Mouse (Mus musculus): Measurements from ENCODE around the gene Gys2. TPM values are rescaled to one million over a fixed set of nuclear protein-coding genes. Genes with fewer than 3 reads are reported as not detected.

The Gys2 gene
- polyA plus RNA-seq, 1 experiment from 2014 or later, result not detected

GRCm38 (mm10) chr6:142424976-142425375, 47.9 kb downstream of the Gys2 start:
- DNase-seq (ENCODE audit: low spot score), result no peak
- H3K27me3 ChIP-seq (ENCODE audit: control insufficient read depth, insufficient read depth, low read length), result no peaks in the 10 kb centered on the region
- H3K4me2 ChIP-seq (replicated peaks; ENCODE audit: low read depth, low read length), result no peak overlapping the region
- H3K4me1 ChIP-seq (replicated peaks; ENCODE audit: control insufficient read depth, insufficient read depth, low read length), result no peaks in the 10 kb centered on the region
- no peaks in the 10 kb centered on the region for H3K9me3 ChIP-seq (ENCODE audit: control insufficient read depth, low read length)
- no peak overlapping the region for H3K27ac ChIP-seq (ENCODE audit: low read depth, low read length)
- H3K9ac ChIP-seq (ENCODE audit: low read depth, low read length), result no peak overlapping the region
- no peak overlapping the region for H3K4me3 ChIP-seq (ENCODE audit: low read depth, low read length)
- WGBS, result 73% methylated on average over 7 of the region's 7 CpGs
- ATAC-seq (ENCODE audit: low FRiP score), result no peak
- no peaks in the 10 kb centered on the region for H3K36me3 ChIP-seq (ENCODE audit: control insufficient read depth, insufficient read depth, low read length)

GRCm38 (mm10) chr6:142414597-142414996, 58.3 kb downstream of the Gys2 start:
- Histone ChIP-seq H3K4me1 (replicated peaks; ENCODE audit: control insufficient read depth, insufficient read depth, low read length) (no peaks in the 10 kb centered on the region), H3K9me3 (ENCODE audit: control insufficient read depth, low read length) (no peaks in the 10 kb centered on the region), H3K4me2 (replicated peaks; ENCODE audit: low read depth, low read length) (peak overlapping the region; percentile 36), H3K27ac (ENCODE audit: low read depth, low read length) (no peak overlapping the region), H3K27me3 (ENCODE audit: control insufficient read depth, insufficient read depth, low read length) (peaks cover 16% of the 10 kb centered on the region), H3K9ac (ENCODE audit: low read depth, low read length) (0 out of 2 replicates have a peak overlapping the region, but pooled peaks have one; percentile 12), H3K4me3 (ENCODE audit: low read depth, low read length) (peak overlapping the region; percentile 19; the same call in 1 of the 2 replicates), H3K36me3 (ENCODE audit: control insufficient read depth, insufficient read depth, low read length) (no peaks in the 10 kb centered on the region)
- ATAC-seq (ENCODE audit: low FRiP score), result peak; percentile 52
- DNase-seq (ENCODE audit: low spot score), result peak; percentile 39
- under 1% methylated on average over 23 of the region's 24 CpGs for WGBS

GRCm38 (mm10) chr6:142413845-142414244, 59.1 kb downstream of the Gys2 start:
- Histone ChIP-seq H3K9ac (ENCODE audit: low read depth, low read length) (no peak overlapping the region), H3K4me1 (replicated peaks; ENCODE audit: control insufficient read depth, insufficient read depth, low read length) (no peaks in the 10 kb centered on the region), H3K36me3 (ENCODE audit: control insufficient read depth, insufficient read depth, low read length) (no peaks in the 10 kb centered on the region), H3K27ac (ENCODE audit: low read depth, low read length) (no peak overlapping the region), H3K9me3 (ENCODE audit: control insufficient read depth, low read length) (no peaks in the 10 kb centered on the region), H3K4me3 (ENCODE audit: low read depth, low read length) (no peak overlapping the region), H3K4me2 (replicated peaks; ENCODE audit: low read depth, low read length) (0 out of 2 replicates have a peak overlapping the region, but pooled peaks have one; percentile 7), H3K27me3 (ENCODE audit: control insufficient read depth, insufficient read depth, low read length) (peaks cover 16% of the 10 kb centered on the region)
- ATAC-seq (ENCODE audit: low FRiP score) (peak; percentile 25; the same call in 1 of the 2 replicates), DNase-seq (ENCODE audit: low spot score) (peak; percentile 12)
- WGBS, result 9% methylated on average over 12 of the region's 12 CpGs

- ATAC-seq (ENCODE audit: low FRiP score) (no peak), DNase-seq (ENCODE audit: low spot score) (peak; percentile 11)
- no peaks in the 10 kb centered on the region for H3K4me1 ChIP-seq (replicated peaks; ENCODE audit: control insufficient read depth, insufficient read depth, low read length)
- WGBS, result 54% methylated on average over 11 of the region's 11 CpGs
- H3K4me3 ChIP-seq (ENCODE audit: low read depth, low read length), result no peak within 1 kb of the TSS
- no peak within 1 kb of the TSS for H3K27ac ChIP-seq (ENCODE audit: low read depth, low read length)
- 0 out of 2 replicates have a peak within 1 kb of the TSS, but pooled peaks have one; percentile 7 for H3K4me2 ChIP-seq (replicated peaks; ENCODE audit: low read depth, low read length)
- no peaks in the 10 kb centered on the region for H3K36me3 ChIP-seq (ENCODE audit: control insufficient read depth, insufficient read depth, low read length)
- H3K9ac ChIP-seq (ENCODE audit: low read depth, low read length), result no peak within 1 kb of the TSS
- peaks cover 16% of the 10 kb centered on the region for H3K27me3 ChIP-seq (ENCODE audit: control insufficient read depth, insufficient read depth, low read length)
- no peaks in the 10 kb centered on the region for H3K9me3 ChIP-seq (ENCODE audit: control insufficient read depth, low read length)
These were observed 59.9 kb downstream of the Gys2 start, which contains the start of gene Spx for GRCm38 (mm10) chr6:142412906-142413491. TSS of gene Spx (plus strand) at chr6:142413441.

GRCm38 (mm10) chr6:142411140-142411539, 61.8 kb downstream of the Gys2 start:
- H3K36me3 ChIP-seq (ENCODE audit: control insufficient read depth, insufficient read depth, low read length), result no peaks in the 10 kb centered on the region
- H3K4me1 ChIP-seq (replicated peaks; ENCODE audit: control insufficient read depth, insufficient read depth, low read length), result no peaks in the 10 kb centered on the region
- no peak overlapping the region for H3K4me3 ChIP-seq (ENCODE audit: low read depth, low read length)
- H3K27me3 ChIP-seq (ENCODE audit: control insufficient read depth, insufficient read depth, low read length), result peaks cover 16% of the 10 kb centered on the region
- no peaks in the 10 kb centered on the region for H3K9me3 ChIP-seq (ENCODE audit: control insufficient read depth, low read length)
- no peak for ATAC-seq (ENCODE audit: low FRiP score)
- no peak for DNase-seq (ENCODE audit: low spot score)
- H3K4me2 ChIP-seq (replicated peaks; ENCODE audit: low read depth, low read length), result no peak overlapping the region
- WGBS, result 14% methylated on average over 1 of the region's 1 CpGs
- H3K27ac ChIP-seq (ENCODE audit: low read depth, low read length), result no peak overlapping the region
- H3K9ac ChIP-seq (ENCODE audit: low read depth, low read length), result no peak overlapping the region

- H3K27ac ChIP-seq (ENCODE audit: low read depth, low read length), result no peak overlapping the region
- no peak for DNase-seq (ENCODE audit: low spot score)
- WGBS, result 90% methylated on average over 6 of the region's 6 CpGs
- H3K9me3 ChIP-seq (ENCODE audit: control insufficient read depth, low read length), result no peaks in the 10 kb centered on the region
- no peak overlapping the region for H3K9ac ChIP-seq (ENCODE audit: low read depth, low read length)
- no peaks in the 10 kb centered on the region for H3K27me3 ChIP-seq (ENCODE audit: control insufficient read depth, insufficient read depth, low read length)
- H3K4me1 ChIP-seq (replicated peaks; ENCODE audit: control insufficient read depth, insufficient read depth, low read length), result no peaks in the 10 kb centered on the region
- H3K4me3 ChIP-seq (ENCODE audit: low read depth, low read length), result no peak overlapping the region
- ATAC-seq (ENCODE audit: low FRiP score), result no peak
- 0 out of 2 replicates have a peak, but pooled peaks cover 2% of the 10 kb centered on the region for H3K36me3 ChIP-seq (ENCODE audit: control insufficient read depth, insufficient read depth, low read length)
- no peak overlapping the region for H3K4me2 ChIP-seq (replicated peaks; ENCODE audit: low read depth, low read length)
These were observed 77.2 kb downstream of the Gys2 start for GRCm38 (mm10) chr6:142395756-142396155.

GRCm38 (mm10) chr6:142394669-142395068, 78.2 kb downstream of the Gys2 start:
- no peak overlapping the region for H3K4me2 ChIP-seq (replicated peaks; ENCODE audit: low read depth, low read length)
- H3K4me3 ChIP-seq (ENCODE audit: low read depth, low read length), result no peak overlapping the region
- H3K9me3 ChIP-seq (ENCODE audit: control insufficient read depth, low read length), result no peaks in the 10 kb centered on the region
- no peak overlapping the region for H3K9ac ChIP-seq (ENCODE audit: low read depth, low read length)
- no peak for DNase-seq (ENCODE audit: low spot score)
- 91% methylated on average over 5 of the region's 5 CpGs for WGBS
- H3K4me1 ChIP-seq (replicated peaks; ENCODE audit: control insufficient read depth, insufficient read depth, low read length), result no peaks in the 10 kb centered on the region
- no peak for ATAC-seq (ENCODE audit: low FRiP score)
- H3K27ac ChIP-seq (ENCODE audit: low read depth, low read length), result no peak overlapping the region
- H3K36me3 ChIP-seq (ENCODE audit: control insufficient read depth, insufficient read depth, low read length), result 0 out of 2 replicates have a peak, but pooled peaks cover 2% of the 10 kb centered on the region
- H3K27me3 ChIP-seq (ENCODE audit: control insufficient read depth, insufficient read depth, low read length), result no peaks in the 10 kb centered on the region

GRCm38 (mm10) chr6:142392312-142392711, 80.6 kb downstream of the Gys2 start:
- no peak for ATAC-seq (ENCODE audit: low FRiP score)
- 94% methylated on average over 5 of the region's 5 CpGs for WGBS

GRCm38 (mm10) chr6:142389101-142389500, 83.8 kb downstream of the Gys2 start:
- ATAC-seq (ENCODE audit: low FRiP score) (no peak), DNase-seq (ENCODE audit: low spot score) (no peak)
- no peaks in the 10 kb centered on the region for H3K27me3 ChIP-seq (ENCODE audit: control insufficient read depth, insufficient read depth, low read length)
- no peak overlapping the region for H3K4me2 ChIP-seq (replicated peaks; ENCODE audit: low read depth, low read length)
- no peak overlapping the region for H3K4me3 ChIP-seq (ENCODE audit: low read depth, low read length)
- H3K27ac ChIP-seq (ENCODE audit: low read depth, low read length), result no peak overlapping the region
- WGBS, result 88% methylated on average over 2 of the region's 2 CpGs
- H3K9me3 ChIP-seq (ENCODE audit: control insufficient read depth, low read length), result no peaks in the 10 kb centered on the region
- H3K4me1 ChIP-seq (replicated peaks; ENCODE audit: control insufficient read depth, insufficient read depth, low read length), result no peaks in the 10 kb centered on the region
- H3K36me3 ChIP-seq (ENCODE audit: control insufficient read depth, insufficient read depth, low read length), result no peaks in the 10 kb centered on the region
- no peak overlapping the region for H3K9ac ChIP-seq (ENCODE audit: low read depth, low read length)

More at GRCm38 (mm10) chr6:142392312-142392711, 80.6 kb downstream of the Gys2 start:
- Histone ChIP-seq H3K27me3 (ENCODE audit: control insufficient read depth, insufficient read depth, low read length) (no peaks in the 10 kb centered on the region), H3K4me3 (ENCODE audit: low read depth, low read length) (no peak overlapping the region), H3K27ac (ENCODE audit: low read depth, low read length) (no peak overlapping the region), H3K9me3 (ENCODE audit: control insufficient read depth, low read length) (no peaks in the 10 kb centered on the region), H3K4me1 (replicated peaks; ENCODE audit: control insufficient read depth, insufficient read depth, low read length) (no peaks in the 10 kb centered on the region), H3K36me3 (ENCODE audit: control insufficient read depth, insufficient read depth, low read length) (0 out of 2 replicates have a peak, but pooled peaks cover 2% of the 10 kb centered on the region), H3K9ac (ENCODE audit: low read depth, low read length) (no peak overlapping the region), H3K4me2 (replicated peaks; ENCODE audit: low read depth, low read length) (no peak overlapping the region)
- DNase-seq (ENCODE audit: low spot score), result no peak
